Mouse (Mus musculus) olfactory bulb, adult 2 months (tissue): ENCODE results near the gene Spock1. TPM values are rescaled to one million over a fixed set of nuclear protein-coding genes. Genes with fewer than 3 reads are reported as not detected.
"Not testable (repeated sequence)": the region's sequence is repeated elsewhere in the genome, so short reads cannot be mapped to it uniquely, and the experiment has no call there.

Experiments
- H3K27ac ChIP-seq: fragments of 200-500 bp; 2 replicates; pipeline ENCODE4 v1.5.1; 2012; ENCODE audit warnings: low read depth, low read length; ENCODE audit not compliant: insufficient read depth
- H3K4me1 ChIP-seq: fragments of 200-500 bp; 2 replicates; pipeline ENCODE4 v1.6.1; 2012; ENCODE audit warnings: low read length; ENCODE audit not compliant: control insufficient read depth, insufficient read depth
- H3K4me3 ChIP-seq: fragments of 200-500 bp; 2 replicates; pipeline ENCODE4 v1.5.1; 2012; ENCODE audit warnings: mild to moderate bottlenecking, low read depth, low read length, moderate library complexity; ENCODE audit not compliant: insufficient read depth
- CTCF ChIP-seq: fragments of 200-500 bp; IDR thresholded peaks from 2 replicates; pipeline ENCODE4 v1.5.1; 2012; ENCODE audit warnings: low read depth, mild to moderate bottlenecking, low read length, moderate library complexity; ENCODE audit not compliant: insufficient read depth
- POLR2A ChIP-seq: fragments of 200-500 bp; IDR thresholded peaks from 2 replicates; pipeline ENCODE4 v1.6.1; 2012; ENCODE audit warnings: mild to moderate bottlenecking, low read depth, low read length, moderate library complexity; ENCODE audit not compliant: insufficient read depth
- WGBS: fragments of 180-500 bp; shearing (Covaris S2); methylation state at CpG from one replicate; pipeline ENCODE4 v1.1.7; 2018; 5-methylcytosine and 5-hydroxymethylcytosine counted together
- polyA plus RNA-seq: library from polyadenylated mRNA; stranded (reverse); fragments of >200 nt; gene quantifications from 2 replicates; pipeline ENCODE4 v1.2.4, GENCODE M21; 2012; ENCODE audit warnings: low replicate concordance; ENCODE audit not compliant: missing spikeins, insufficient read depth, insufficient read length

The Spock1 gene
- polyA plus RNA-seq, 1 experiment: not detected

- 89% methylated on average over 11 of the region's 11 CpGs for WGBS
- TF ChIP-seq POLR2A (no peak), CTCF (no peak)
- Histone ChIP-seq H3K4me1 (no peaks in the 10 kb centered on the region), H3K27ac (no peak overlapping the region), H3K4me3 (no peak overlapping the region)
These were observed 296.6 kb downstream of the Spock1 start for GRCm38 (mm10) chr13:57611326-57612171.

DNA sequence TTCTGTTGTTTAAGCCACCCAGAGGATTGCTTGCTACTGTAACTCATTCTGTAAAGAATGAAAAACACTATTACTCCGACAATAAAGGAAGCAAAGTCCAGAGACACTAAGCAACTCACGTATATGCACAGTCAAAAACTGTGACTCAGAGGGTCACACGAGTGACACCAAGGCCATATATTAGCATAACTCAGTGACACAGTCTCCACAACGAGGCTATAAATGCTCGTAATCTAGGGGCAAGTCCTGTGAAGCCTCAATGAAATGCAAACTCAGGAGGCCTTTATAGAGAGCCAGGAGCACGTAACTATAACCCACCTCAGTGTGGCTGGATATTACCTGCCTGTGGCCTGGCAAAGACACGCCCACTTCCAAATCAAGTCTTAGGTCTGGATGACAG lies 298.2 kb downstream of the Spock1 start:
- WGBS: 92% methylated on average over 7 of the region's 7 CpGs
- no peak for TF ChIP-seq POLR2A
- no peak for TF ChIP-seq CTCF

GRCm38 (mm10) chr13:57604437-57604836 lies 303.7 kb downstream of the Spock1 start:
- no peak for TF ChIP-seq POLR2A
- TF ChIP-seq CTCF: no peak
- 46% methylated on average over 3 of the region's 3 CpGs for WGBS
- H3K4me1 ChIP-seq: peaks cover 5% of the 10 kb centered on the region
- H3K27ac ChIP-seq: no peak overlapping the region
- H3K4me3 ChIP-seq: no peak overlapping the region

More for the DNA sequence above, 298.2 kb downstream of the Spock1 start:
- Histone ChIP-seq H3K27ac (no peak overlapping the region), H3K4me1 (peaks cover 3% of the 10 kb centered on the region; the same call in 1 of the 2 replicates), H3K4me3 (no peak overlapping the region)

GRCm38 (mm10) chr13:57603226-57603625 lies 304.9 kb downstream of the Spock1 start:
- 61% methylated on average over 8 of the region's 8 CpGs for WGBS

GRCm38 (mm10) chr13:57595761-57596051 lies 312.4 kb downstream of the Spock1 start:
- H3K27ac ChIP-seq: peak overlapping the region; percentile 80
- TF ChIP-seq CTCF: no peak
- H3K4me3 ChIP-seq: no peak overlapping the region
- 55% methylated on average over 6 of the region's 6 CpGs for WGBS
- H3K4me1 ChIP-seq: peaks cover 11% of the 10 kb centered on the region

More at GRCm38 (mm10) chr13:57603226-57603625, 304.9 kb downstream of the Spock1 start:
- Histone ChIP-seq H3K4me1 (peaks cover 5% of the 10 kb centered on the region), H3K27ac (no peak overlapping the region), H3K4me3 (no peak overlapping the region)
- TF ChIP-seq POLR2A (no peak), CTCF (no peak)

GRCm38 (mm10) chr13:57595032-57595760 lies 312.9 kb downstream of the Spock1 start:
- H3K27ac ChIP-seq: peak overlapping the region; percentile 80
- 23% methylated on average over 15 of the region's 15 CpGs for WGBS
- peaks cover 11% of the 10 kb centered on the region for H3K4me1 ChIP-seq
- no peak overlapping the region for H3K4me3 ChIP-seq
- TF ChIP-seq POLR2A (no peak), CTCF (no peak)

- not testable (repeated sequence) for H3K4me3 ChIP-seq, H3K27ac ChIP-seq, H3K4me1 ChIP-seq
- 96% methylated on average over 4 of the region's 4 CpGs for WGBS
These were observed 318.7 kb downstream of the Spock1 start for GRCm38 (mm10) chr13:57589338-57589914.

DNA sequence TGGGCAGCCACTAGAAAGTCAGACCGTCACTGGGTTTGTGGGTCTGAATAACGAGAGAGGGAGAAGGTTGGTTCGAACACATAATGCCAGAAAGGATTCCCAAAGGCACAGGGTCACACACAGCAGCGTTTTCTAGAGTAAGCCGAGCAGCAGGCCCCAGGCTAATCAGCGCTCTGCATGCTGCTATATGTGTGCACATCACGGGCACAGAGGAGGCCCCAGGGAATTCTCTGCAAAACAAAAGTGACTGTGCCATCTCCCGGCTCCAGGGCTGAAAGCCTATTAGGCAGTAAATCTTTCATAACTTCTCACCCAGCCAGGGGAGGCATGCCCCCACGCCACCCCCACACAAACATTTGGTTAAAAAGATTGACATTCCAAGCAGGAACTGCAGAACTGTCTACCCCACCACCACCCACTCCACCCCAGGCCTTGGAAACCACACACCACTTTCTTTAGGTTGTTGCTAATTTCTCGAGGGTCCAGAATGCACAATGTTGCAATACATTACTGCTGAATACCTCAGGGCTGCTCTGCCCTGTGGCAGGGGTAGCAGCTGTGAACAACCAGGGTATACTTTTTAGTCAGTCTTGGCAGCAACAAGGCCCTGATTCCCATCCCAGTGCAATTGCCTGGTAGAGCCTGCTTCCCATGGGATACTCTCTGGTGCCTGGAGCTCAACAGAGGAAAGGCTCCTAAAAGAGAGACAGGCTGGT lies 319.4 kb downstream of the Spock1 start:
- Histone ChIP-seq H3K4me3 (no peak overlapping the region), H3K27ac (no peak overlapping the region)

More for the DNA sequence above, 319.4 kb downstream of the Spock1 start:
- TF ChIP-seq CTCF (no peak), POLR2A (no peak)
- H3K4me1 ChIP-seq: peaks cover 2% of the 10 kb centered on the region; the same call in 1 of the 2 replicates
- whole genome bisulfite sequencing: 67% methylated on average over 10 of the region's 10 CpGs
